Mouse (Mus musculus): Measurements from ENCODE around the gene Noct.

GRCm38 (mm10) chr3:51252689-51253402, 28.6 kb downstream of the Noct start:
- TF ChIP-seq CTCF (IDR thresholded peaks at IDR 0.05; ENCODE audit: low read depth) = no peak
- no peak for TF ChIP-seq EP300 (IDR thresholded peaks at IDR 0.05; ENCODE audit: low read depth)

Data from liver, embryonic 14.5 days (tissue).